Mouse (Mus musculus) liver, embryonic 12.5 days (tissue): ENCODE measurements around the gene Tnxb. TPM values are rescaled to one million over a fixed set of nuclear protein-coding genes. Genes with fewer than 3 reads are reported as not detected.
"Not testable (repeated sequence)": the region's sequence is repeated elsewhere in the genome, so short reads cannot be mapped to it uniquely, and the experiment has no call there.

Experiments
- ATAC-seq: fragments of 200-750 bp; cut with Nextera tagmentation; 2 replicates; pipeline ENCODE4 v1.8.0; 2017; ENCODE audit warnings: moderate number of reproducible peaks, mild to moderate bottlenecking, moderate library complexity
- H3K27ac ChIP-seq: fragments of 300-500 bp; sonication (generic); 2 replicates; pipeline ENCODE4 v1.5.1; 2016; ENCODE audit warnings: mild to moderate bottlenecking
- H3K27me3 ChIP-seq: fragments of 300-500 bp; sonication (generic); replicated peaks from 2 replicates; pipeline ENCODE4 v1.6.1; 2016; ENCODE audit warnings: mild to moderate bottlenecking, moderate library complexity
- H3K36me3 ChIP-seq: fragments of 300-500 bp; sonication (generic); 2 replicates; pipeline ENCODE4 v1.6.1; 2016; ENCODE audit warnings: mild to moderate bottlenecking, moderate library complexity
- H3K4me1 ChIP-seq: fragments of 300-500 bp; sonication (generic); 2 replicates; pipeline ENCODE4 v1.6.1; 2016
- H3K4me2 ChIP-seq: fragments of 300-500 bp; sonication (generic); 2 replicates; pipeline ENCODE4 v1.6.1; 2016; ENCODE audit warnings: mild to moderate bottlenecking, moderate library complexity
- H3K4me3 ChIP-seq: fragments of 300-500 bp; sonication (generic); 2 replicates; pipeline ENCODE4 v1.5.1; 2016; ENCODE audit warnings: mild to moderate bottlenecking, moderate library complexity
- H3K9ac ChIP-seq: fragments of 300-500 bp; sonication (generic); 2 replicates; pipeline ENCODE4 v1.6.1; 2016; ENCODE audit warnings: mild to moderate bottlenecking, moderate library complexity
- H3K9me3 ChIP-seq: fragments of 300-500 bp; sonication (generic); replicated peaks from 2 replicates; pipeline ENCODE4 v1.6.1; 2016; ENCODE audit warnings: mild to moderate bottlenecking, moderate library complexity
- WGBS: fragments of 180-500 bp; shearing (Covaris S2); methylation state at CpG from one replicate; pipeline ENCODE4 v1.1.7; 2016; ENCODE audit not compliant: insufficient replicate concordance; 5-methylcytosine and 5-hydroxymethylcytosine counted together
- polyA plus RNA-seq: library from polyadenylated mRNA; unstranded; fragments of >200 nt; fragmentation: Nextera tagmentation; extraction: Ambion mirVana; gene quantifications from 2 replicates; pipeline ENCODE4 v1.2.1, GENCODE M21; 2016

The Tnxb gene
- polyA plus RNA-seq, 1 experiment from 2014 or later = 0.05 TPM

DNA sequence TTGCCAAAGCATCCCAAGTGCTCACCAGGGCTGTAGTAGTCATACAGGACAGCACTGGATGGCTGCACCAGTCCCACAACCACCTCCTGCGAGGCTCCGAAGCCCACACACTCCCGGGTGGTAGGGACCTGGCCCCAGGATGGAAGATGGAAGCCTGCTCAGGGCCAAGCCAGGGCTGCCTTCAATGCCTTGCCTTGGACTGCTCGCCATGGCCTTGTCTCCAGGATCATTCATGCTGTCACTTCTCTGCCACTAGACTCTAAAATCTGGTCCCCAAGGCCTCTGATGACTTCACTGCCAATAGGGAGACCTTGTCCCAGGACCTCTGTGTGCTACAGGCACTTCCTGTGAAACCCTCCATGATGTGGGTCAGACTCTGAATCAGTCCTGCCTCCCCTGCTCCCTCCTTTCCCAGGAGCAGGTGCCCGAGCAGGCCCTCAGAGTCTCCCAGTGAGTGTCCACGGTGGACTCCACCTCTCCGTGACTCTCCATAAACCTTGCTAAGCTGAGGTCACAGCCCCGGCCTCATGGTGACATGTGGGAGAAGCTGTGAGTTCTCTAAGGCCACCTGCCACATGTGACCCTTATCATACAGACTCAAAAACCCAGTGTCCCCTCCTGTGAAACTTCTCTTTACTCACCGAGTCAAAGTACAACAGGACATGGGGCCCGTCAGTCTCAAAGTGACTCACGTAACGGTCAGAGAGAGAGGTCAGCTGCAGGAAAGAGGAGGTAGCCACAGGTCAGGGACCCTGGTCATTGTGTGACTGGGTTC is 59.6 kb downstream of the Tnxb start:
- H3K9ac ChIP-seq, H3K9me3 ChIP-seq, H3K4me3 ChIP-seq, H3K36me3 ChIP-seq, H3K27me3 ChIP-seq, H3K27ac ChIP-seq, H3K4me1 ChIP-seq, ATAC-seq, H3K4me2 ChIP-seq: not testable (repeated sequence)
- 60% methylated on average over 12 of the region's 12 CpGs for WGBS

- H3K4me1 ChIP-seq, ATAC-seq, H3K9ac ChIP-seq, H3K9me3 ChIP-seq, H3K27me3 ChIP-seq, H3K27ac ChIP-seq, H3K36me3 ChIP-seq, H3K4me3 ChIP-seq, H3K4me2 ChIP-seq: not testable (repeated sequence)
- 67% methylated on average over 5 of the region's 5 CpGs for WGBS
These were observed 67.1 kb downstream of the Tnxb start for GRCm38 (mm10) chr17:34737466-34737865.

- not testable (repeated sequence) for H3K9me3 ChIP-seq, H3K27me3 ChIP-seq, H3K27ac ChIP-seq, ATAC-seq, H3K36me3 ChIP-seq, H3K4me1 ChIP-seq, H3K9ac ChIP-seq, H3K4me3 ChIP-seq, H3K4me2 ChIP-seq
- 63% methylated on average over 7 of the region's 7 CpGs for WGBS
These were observed 69.4 kb downstream of the Tnxb start for GRCm38 (mm10) chr17:34739708-34740107.

DNA sequence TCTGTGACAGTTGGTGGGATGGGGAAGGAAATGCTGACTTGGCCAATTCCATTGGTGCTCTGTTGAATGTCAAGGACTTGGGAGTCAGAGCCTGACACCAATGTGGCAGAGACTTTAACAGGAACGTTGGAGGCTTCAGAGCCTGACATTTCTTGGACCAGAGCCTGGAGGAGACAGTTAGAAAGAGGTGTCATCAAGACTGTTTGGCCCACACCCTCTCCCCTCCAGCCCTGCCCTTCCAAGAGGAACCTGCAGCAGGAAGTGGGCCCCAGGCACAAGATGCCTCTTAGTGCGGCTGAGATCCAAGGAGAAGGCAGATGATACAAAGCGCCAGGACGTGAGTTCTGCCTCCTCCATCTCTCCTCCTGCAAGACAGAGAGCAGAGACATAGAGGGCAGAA is 69.9 kb downstream of the Tnxb start:
- WGBS = 33% methylated on average over 4 of the region's 4 CpGs
- H3K9me3 ChIP-seq = no peaks in the 10 kb centered on the region
- H3K4me1 ChIP-seq = no peaks in the 10 kb centered on the region
- no peak overlapping the region for H3K4me3 ChIP-seq
- no peak overlapping the region for H3K9ac ChIP-seq
- no peak overlapping the region for H3K27ac ChIP-seq
- no peak overlapping the region for H3K4me2 ChIP-seq
- no peaks in the 10 kb centered on the region for H3K36me3 ChIP-seq
- no peak for ATAC-seq
- H3K27me3 ChIP-seq = peaks cover 8% of the 10 kb centered on the region; the same call in 1 of the 2 replicates

DNA sequence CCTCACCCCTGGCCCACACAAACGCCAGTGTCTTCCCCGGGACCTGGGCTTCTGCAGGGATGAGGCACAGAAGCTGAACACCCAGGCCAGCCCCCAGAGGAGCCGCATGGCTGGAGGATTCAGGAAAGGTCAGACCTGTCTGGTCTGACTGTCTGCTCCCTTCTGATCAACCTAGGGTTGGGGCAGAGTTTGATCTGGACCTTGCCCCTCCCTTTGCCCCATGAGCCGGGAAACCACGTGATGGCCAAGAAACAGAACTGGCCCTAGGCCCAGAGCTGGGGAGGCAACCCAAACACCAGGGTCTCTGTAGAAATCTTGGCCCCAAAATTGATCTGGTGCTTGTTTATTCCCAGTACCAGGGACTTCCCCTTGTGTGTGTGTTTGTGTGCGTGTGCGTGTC is 73.4 kb downstream of the Tnxb start, which contains the start of gene C4b:
C4b (minus strand) TSS at position 164 of the 400 bp plus-strand sequence.
- Histone ChIP-seq H3K9ac (no peak within 1 kb of the TSS), H3K27me3 (0 out of 2 replicates have a peak, but pooled peaks cover under 1% of the 10 kb centered on the region), H3K27ac (no peak within 1 kb of the TSS), H3K9me3 (no peaks in the 10 kb centered on the region), H3K4me2 (no peak within 1 kb of the TSS), H3K36me3 (no peaks in the 10 kb centered on the region), H3K4me1 (no peaks in the 10 kb centered on the region), H3K4me3 (no peak within 1 kb of the TSS)
- ATAC-seq = no peak
- 67% methylated on average over 7 of the region's 7 CpGs for WGBS

GRCm38 (mm10) chr17:34744206-34744605 is 73.9 kb downstream of the Tnxb start:
- ATAC-seq = no peak
- Histone ChIP-seq H3K27me3 (no peaks in the 10 kb centered on the region), H3K4me2 (no peak overlapping the region), H3K4me1 (no peaks in the 10 kb centered on the region), H3K4me3 (no peak overlapping the region), H3K9ac (no peak overlapping the region), H3K9me3 (peaks cover 3% of the 10 kb centered on the region; the same call in 1 of the 2 replicates), H3K36me3 (no peaks in the 10 kb centered on the region), H3K27ac (no peak overlapping the region)
- 68% methylated on average over 6 of the region's 6 CpGs for WGBS

- H3K4me2 ChIP-seq, H3K9me3 ChIP-seq, H3K4me1 ChIP-seq, ATAC-seq, H3K4me3 ChIP-seq, H3K27ac ChIP-seq, H3K9ac ChIP-seq, H3K27me3 ChIP-seq, H3K36me3 ChIP-seq: not testable (repeated sequence)
- 77% methylated on average over 6 of the region's 6 CpGs for WGBS
These were observed 74.3 kb downstream of the Tnxb start for GRCm38 (mm10) chr17:34744611-34745010.

DNA sequence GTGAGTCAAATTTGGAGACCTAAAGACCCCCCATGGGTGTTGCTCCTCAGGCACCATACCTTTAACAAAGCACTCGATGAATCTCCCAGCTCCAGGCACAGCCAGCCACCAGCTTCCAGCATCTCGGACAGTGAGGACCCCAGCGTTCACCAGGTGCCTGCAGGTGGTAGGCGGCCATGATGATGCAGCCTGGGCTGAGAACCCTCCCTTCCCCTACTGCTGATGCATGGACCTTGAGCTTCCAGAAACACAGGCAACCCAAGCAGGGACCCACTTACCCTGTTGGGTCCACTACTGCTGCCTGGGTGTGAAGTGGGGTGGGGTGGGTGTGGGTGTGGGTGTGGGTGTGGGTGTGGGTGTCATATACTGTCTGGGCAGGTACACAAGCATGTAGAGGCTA is 74.8 kb downstream of the Tnxb start:
- H3K9me3 ChIP-seq, H3K4me1 ChIP-seq, H3K4me2 ChIP-seq, H3K27ac ChIP-seq, ATAC-seq, H3K36me3 ChIP-seq, H3K27me3 ChIP-seq, H3K9ac ChIP-seq, H3K4me3 ChIP-seq: not testable (repeated sequence)
- WGBS = 81% methylated on average over 4 of the region's 4 CpGs

- peaks cover 8% of the 10 kb centered on the region; the same call in 1 of the 2 replicates for H3K9me3 ChIP-seq
- no peaks in the 10 kb centered on the region for H3K27me3 ChIP-seq
- no peaks in the 10 kb centered on the region for H3K4me1 ChIP-seq
- no peak for ATAC-seq
- H3K27ac ChIP-seq = no peak overlapping the region
- no peak overlapping the region for H3K9ac ChIP-seq
- no peak overlapping the region for H3K4me2 ChIP-seq
- no peaks in the 10 kb centered on the region for H3K36me3 ChIP-seq
- 52% methylated on average over 5 of the region's 5 CpGs for WGBS
- no peak overlapping the region for H3K4me3 ChIP-seq
These were observed 76.2 kb downstream of the Tnxb start for GRCm38 (mm10) chr17:34746531-34746930.

DNA sequence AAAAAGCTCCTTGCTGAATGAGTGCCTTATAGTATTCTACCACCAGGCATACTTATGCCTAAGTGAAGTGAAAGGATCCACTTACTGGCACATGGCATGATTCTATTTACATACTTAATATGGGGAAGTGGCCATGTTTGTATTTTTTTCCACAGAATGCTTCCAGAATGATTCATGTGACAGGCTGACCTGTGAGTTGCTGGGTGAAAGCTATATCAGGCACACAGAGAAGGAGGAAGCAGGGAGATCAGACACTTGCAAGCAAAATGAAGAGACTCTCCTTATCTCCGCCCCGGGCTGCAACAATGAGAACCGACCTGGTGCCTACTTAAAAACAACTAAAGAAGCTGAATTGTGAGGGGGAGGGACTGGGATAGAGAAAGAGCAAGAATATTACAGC is 91.1 kb downstream of the Tnxb start:
- 50% methylated on average over 3 of the region's 3 CpGs for WGBS
- no peak for ATAC-seq
- H3K4me1 ChIP-seq = no peaks in the 10 kb centered on the region

More for the DNA sequence above, 91.1 kb downstream of the Tnxb start:
- H3K4me3 ChIP-seq = no peak overlapping the region
- no peaks in the 10 kb centered on the region for H3K36me3 ChIP-seq
- H3K27me3 ChIP-seq = no peaks in the 10 kb centered on the region
- H3K4me2 ChIP-seq = no peak overlapping the region
- no peak overlapping the region for H3K9ac ChIP-seq
- H3K27ac ChIP-seq = no peak overlapping the region
- H3K9me3 ChIP-seq = 0 out of 2 replicates have a peak, but pooled peaks cover 1% of the 10 kb centered on the region
